Mouse (Mus musculus) heart, postnatal 14 days (tissue): ENCODE data around the gene Tnnc2. TPM values are rescaled to one million over a fixed set of nuclear protein-coding genes. Genes with fewer than 3 reads are reported as not detected.

Experiments
- DNase-seq, 2 experiments: peaks; one replicate each; pipeline ENCODE4 v3.0.0; 2021 to 2022
- intact Hi-C: fragments of 180-260 bp; cut with DNase I; formaldehyde crosslinking; loops from one replicate; pipeline ENCODE4 v1.15.1; 2025
- total RNA-seq, 2 experiments: library from RNA; stranded (reverse); gene quantifications; 2 replicates each; pipeline ENCODE4 v1.2.3; 2021

Gene Tnnc2
- total RNA-seq, 2 experiments from 2014 or later, result not detected

DNA sequence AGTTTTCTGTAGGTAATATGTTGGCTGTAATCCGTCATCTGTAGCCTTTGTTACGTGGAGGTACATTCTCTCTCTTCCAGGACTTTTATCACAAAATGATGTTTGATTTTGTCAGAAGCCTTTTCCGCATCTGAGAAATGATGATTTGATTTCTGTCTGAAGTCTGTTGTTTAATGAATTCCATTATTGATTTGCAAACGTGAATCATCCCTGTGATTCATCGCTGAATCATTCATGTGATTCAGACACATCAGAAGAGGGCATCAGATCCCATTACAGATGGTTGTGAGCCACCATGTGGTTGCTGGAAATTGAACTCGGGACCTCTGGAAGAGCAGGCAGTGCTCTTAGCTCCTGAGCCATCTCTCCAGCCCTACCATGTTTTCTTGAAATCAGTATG lies 30.8 kb downstream of the Tnnc2 start:
- no peak for DNase-seq
- intact Hi-C loops, result loop anchor here (5.0 kb wide), 1 partner anchor 38 kb away; the partner anchor contains the start of gene Snx21

DNA sequence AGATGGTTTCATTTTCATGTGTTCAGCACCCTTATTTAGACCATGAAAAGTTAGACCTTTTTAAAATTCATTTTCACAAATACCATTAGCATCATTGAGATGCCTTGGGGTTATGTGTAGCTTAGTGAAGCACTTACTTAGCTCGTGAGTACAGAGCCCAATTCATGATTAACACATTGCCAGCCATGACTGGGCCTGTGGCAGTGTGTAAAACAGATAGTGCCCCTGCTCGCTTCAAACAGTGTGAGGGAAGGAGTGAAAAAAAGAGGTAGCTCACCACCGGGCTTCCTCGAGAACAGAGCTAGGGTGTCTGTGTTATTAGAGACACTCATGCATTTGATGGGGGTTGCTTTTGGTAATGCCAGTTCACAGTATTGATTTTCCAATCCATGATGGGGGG lies 31.6 kb downstream of the Tnnc2 start:
- no peak for DNase-seq
- intact Hi-C loops, result loop anchor here (5.0 kb wide), 1 partner anchor 39 kb away; the partner anchor contains the start of gene Snx21

DNA sequence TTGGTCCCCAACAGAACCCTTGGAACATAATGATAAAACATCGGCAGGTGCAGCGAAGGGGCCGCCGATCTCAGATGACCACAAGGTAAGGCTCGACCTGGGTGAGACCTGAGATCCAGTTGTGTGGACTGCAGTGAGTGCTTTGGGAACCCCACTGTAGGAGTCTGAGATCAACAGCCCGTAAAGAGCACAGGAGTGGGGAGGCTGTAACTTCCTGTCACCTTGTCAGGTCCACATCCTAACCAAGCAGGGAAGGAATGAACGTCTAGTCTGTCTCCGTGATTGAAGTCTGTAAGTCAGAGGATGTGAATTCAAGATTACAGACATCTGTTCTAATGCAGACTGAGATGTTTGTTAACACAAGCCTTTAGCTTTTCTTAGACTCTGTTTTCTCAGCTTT lies 33.1 kb downstream of the Tnnc2 start:
- DNase-seq, result no peak

DNA sequence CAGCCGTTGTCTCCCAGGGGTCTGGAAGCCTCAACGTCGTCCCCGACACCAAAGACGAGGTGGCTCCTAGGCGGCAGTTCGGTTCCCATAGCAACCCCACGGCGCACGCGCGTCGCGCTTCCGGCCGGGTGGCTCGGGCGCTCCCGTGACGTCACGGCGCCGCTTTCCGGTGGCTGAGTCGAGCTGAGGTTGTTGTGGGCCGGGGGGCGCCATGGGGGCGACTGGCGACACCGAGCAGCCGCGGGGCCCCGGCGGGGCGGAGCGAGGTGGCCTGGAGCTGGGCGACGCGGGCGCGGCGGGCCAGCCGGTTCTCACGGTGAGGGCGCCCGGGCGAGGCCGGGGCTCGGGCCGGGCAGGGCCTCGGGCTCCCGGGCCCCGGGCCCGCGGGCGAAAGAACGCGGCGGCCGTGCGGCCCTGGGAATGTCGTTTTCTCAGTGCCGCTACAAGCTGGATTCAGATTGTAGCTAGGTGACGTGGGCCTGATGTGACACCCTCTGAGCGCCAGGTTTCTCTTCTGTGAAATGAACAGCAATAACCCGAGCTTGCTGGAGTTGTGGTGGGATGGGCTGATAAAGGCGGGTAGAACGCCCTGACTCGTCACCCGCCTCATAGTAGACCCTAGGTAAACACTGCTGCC lies 33.8 kb downstream of the Tnnc2 start, which contains the start of the genes Wfdc3 and Dnttip1:
Gene Wfdc3 (minus strand): TSS at position 89 of the 637 bp plus-strand sequence.
Gene Dnttip1 (plus strand): TSS at position 141 of the 637 bp plus-strand sequence.
- intact Hi-C loops, result loop anchor here (5.0 kb wide), 1 partner anchor 41 kb away; the partner anchor contains the start of gene Snx21

More for the DNA sequence above, 33.1 kb downstream of the Tnnc2 start:
- intact Hi-C loops, result loop anchor here (5.0 kb wide), 1 partner anchor 41 kb away; the partner anchor contains the start of gene Snx21

DNA sequence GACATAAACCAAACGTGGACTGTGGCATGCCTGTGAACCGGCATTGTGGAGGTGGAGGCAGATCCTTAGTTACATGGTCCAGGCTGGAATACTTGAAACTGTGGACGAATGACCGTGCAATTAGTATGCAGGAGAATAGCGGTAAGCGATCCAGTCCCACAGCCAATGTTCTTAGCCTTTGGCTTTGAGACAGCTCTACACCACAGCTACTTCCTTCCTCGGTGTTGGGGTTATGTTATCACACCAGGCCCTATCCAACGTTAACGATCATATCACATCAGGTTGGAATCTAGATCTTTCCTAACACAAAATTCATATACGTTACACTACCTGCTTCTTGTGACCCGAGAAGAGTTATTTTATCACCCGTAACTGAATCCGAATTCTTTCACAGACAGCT lies 34.8 kb downstream of the Tnnc2 start:
- intact Hi-C loops, result loop anchor here (5.0 kb wide), 1 partner anchor 42 kb away; the partner anchor contains the start of gene Snx21
- no peak for DNase-seq

More for the DNA sequence above, 33.8 kb downstream of the Tnnc2 start, which contains the start of the genes Wfdc3 and Dnttip1:
- DNase-seq, result peak; percentile 96 to 97

DNA sequence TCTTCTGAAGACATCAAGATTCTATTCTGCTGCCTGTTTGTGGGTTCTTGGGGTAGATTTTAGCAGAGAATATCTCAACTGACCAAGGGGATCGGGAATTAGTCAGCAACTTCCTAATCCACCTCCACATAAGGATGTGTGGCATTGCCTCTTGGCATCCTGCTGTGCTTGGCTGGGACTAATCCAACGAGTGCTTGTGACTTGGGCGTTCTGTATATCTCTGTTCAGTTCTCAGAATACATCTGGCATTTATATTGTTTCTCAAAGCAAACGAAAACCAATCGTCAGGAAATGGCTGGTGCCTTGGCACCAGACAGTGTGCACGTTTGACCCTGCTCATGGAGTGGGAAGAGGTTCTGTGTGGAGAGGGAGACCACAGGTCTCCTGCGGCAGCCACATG lies 39.9 kb downstream of the Tnnc2 start:
- DNase-seq, result no peak

DNA sequence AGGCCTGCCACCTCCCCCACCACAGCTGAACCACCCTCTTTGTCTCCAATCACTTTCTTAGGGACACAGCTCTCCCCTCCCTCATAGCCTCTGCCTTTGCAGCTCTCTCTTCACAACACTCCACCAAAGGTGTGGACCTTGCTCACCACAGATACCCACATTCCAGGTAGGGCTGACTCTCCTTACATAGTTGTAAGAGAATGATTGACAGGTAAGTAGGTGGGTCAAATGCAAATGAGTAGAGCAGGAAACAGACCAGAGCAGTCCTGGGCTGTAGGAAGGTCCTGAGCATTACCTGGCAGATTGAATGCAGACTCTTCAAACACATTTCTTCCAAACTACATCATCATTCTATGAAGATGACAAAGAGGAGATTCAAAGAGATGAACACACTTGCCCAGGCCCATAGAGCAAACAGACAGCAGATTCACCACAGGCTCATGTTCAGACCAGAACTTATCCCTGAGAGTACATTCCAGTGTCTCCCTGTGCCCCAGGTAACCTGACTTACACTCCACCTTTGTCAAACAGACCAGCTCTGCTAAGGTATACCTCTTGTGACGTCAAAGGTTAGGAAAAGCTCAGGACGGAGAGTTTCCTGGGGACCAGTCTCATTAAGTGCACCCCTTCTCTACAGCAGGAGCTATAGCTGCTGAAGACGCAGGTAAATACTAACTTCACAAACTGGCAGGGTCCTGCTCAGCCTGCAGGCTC lies 42.2 kb downstream of the Tnnc2 start:
- intact Hi-C loops, result no loop called here

More for the DNA sequence above, 39.9 kb downstream of the Tnnc2 start:
- intact Hi-C loops, result no loop called here

DNA sequence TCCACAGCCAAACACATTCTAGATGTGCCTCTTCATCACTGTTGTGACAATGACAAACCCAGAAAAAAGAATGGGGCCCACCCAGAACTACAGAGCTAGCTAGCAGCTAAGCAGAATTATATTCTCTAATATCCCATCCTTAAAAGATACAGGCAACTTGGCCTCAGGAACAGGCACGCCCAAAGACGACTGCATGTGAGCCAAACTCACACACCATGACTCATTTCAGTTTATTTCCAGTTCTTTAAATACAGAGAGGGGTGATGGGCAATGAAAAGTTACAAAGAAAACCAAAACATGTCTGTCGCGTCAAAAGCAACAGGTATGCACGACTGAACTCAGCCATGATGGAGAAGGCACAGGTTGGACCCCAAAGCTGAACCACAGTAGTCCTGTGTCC lies 44.3 kb downstream of the Tnnc2 start:
- no peak for DNase-seq
- intact Hi-C loops, result no loop called here

More for the DNA sequence above, 42.2 kb downstream of the Tnnc2 start:
- no peak for DNase-seq

DNA sequence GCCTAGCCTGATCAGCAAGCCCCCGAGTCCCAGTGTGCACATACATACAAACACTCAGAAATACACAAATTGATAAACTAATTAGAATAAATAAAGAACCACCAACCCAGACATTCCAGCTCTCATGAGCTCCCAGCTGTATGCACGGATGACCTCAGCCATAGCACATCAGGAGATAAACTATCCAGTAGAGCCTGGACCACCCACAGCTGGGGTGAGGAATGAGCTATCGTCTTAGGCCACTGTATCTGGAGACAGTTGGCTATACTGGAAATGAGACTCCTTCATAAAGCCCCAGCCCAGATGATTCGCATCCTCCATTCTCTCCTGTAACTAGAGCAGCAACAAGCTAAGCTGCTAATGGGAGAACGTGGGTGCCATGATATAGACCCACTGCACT lies 44.9 kb downstream of the Tnnc2 start:
- DNase-seq, result no peak
- intact Hi-C loops, result no loop called here

DNA sequence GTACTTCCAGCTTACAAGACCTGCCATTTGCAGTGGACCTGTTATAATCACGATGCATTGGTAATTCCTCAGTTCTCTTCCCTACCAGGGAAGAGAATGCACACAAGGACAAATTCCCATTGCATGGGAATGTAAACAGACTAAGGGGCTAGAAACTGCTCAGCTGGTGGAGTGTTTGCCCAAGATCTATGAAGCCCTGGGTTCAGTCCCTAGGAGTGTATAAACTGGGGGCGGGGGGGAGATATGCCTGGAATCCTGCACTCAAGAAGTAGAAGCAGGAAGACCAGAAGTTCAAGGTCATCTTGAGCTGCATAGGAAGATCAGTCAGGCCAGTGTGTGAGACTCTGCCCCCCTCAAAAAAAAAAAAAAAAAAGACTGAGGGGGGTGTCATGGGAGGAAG lies 46.5 kb downstream of the Tnnc2 start:
- DNase-seq, result no peak
- intact Hi-C loops, result no loop called here

DNA sequence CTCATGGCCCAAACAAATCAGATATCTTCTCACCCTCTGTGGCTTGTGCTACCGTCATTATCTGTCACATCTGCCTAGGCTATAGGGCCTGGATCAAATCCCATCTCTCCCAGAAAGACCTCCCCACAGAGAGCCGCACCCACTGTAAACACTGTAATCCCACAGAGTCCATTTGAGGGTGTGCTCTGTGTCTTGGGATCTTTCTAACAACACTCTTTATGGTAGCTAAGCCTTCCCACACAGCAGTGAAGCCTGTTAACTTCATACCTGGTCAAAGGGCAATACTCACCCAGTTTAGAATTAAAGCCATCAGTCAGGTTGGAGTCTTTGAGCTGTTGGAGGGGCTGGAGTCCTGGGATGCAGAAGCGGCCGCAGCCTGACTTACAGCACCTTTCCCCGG lies 48.0 kb downstream of the Tnnc2 start:
- no peak for DNase-seq
- intact Hi-C loops, result no loop called here

Other genes with a start within 250 kb of the Tnnc2 start
- gene Wfdc2, start 217.6 kb downstream of the Tnnc2 start, total RNA-seq, result 10 to 100 TPM in 1 of 2 experiments, not detected in 1; 14.8 TPM
- gene Spint3, start 206.5 kb downstream of the Tnnc2 start, total RNA-seq, result not detected
- gene Wfdc6a, start 194.5 kb downstream of the Tnnc2 start, total RNA-seq, result under 1 TPM; 0.29 to 0.48 TPM
- not detected for gene Eppin, start 186.4 kb downstream of the Tnnc2 start, total RNA-seq
- not detected for gene Wfdc6b, start 166.4 kb downstream of the Tnnc2 start, total RNA-seq
- gene Wfdc8, start 166.3 kb downstream of the Tnnc2 start, total RNA-seq, result not detected
- gene Wfdc16, start 141.2 kb downstream of the Tnnc2 start, total RNA-seq, result not detected
- not detected for gene Wfdc10, start 123.9 kb downstream of the Tnnc2 start, total RNA-seq
- not detected for gene Wfdc9, start 123.4 kb downstream of the Tnnc2 start, total RNA-seq
- not detected for gene Wfdc11, start 105.9 kb downstream of the Tnnc2 start, total RNA-seq
- gene Wfdc13, start 94.9 kb downstream of the Tnnc2 start, total RNA-seq, result not detected
- not detected for gene Spint4, start 81.5 kb downstream of the Tnnc2 start, total RNA-seq
- gene Spint5, start 64.7 kb downstream of the Tnnc2 start, total RNA-seq, result not detected
- under 1 TPM; 0.22 to 0.33 TPM for gene Wfdc3, start 34.0 kb downstream of the Tnnc2 start, total RNA-seq
- gene Dnttip1, start 34.0 kb downstream of the Tnnc2 start, total RNA-seq, result 10 to 100 TPM; 29.4 to 30.2 TPM
- gene Ube2c, start 10.1 kb downstream of the Tnnc2 start, total RNA-seq, result 10 to 100 TPM; 10.8 to 19.5 TPM
- gene Snx21, start 5.9 kb upstream of the Tnnc2 start, total RNA-seq, result 10 to 100 TPM; 20.8 to 23.0 TPM
- 10 to 100 TPM; 11.2 to 11.3 TPM for gene Acot8, start 24.9 kb upstream of the Tnnc2 start, total RNA-seq
- gene Zswim3, start 25.1 kb upstream of the Tnnc2 start, total RNA-seq, result 1 to 10 TPM; 2.4 to 2.6 TPM
- gene Zswim1, start 42.7 kb upstream of the Tnnc2 start, total RNA-seq, result 1 to 10 TPM; 3.7 to 5.0 TPM
- gene Spata25, start 48.6 kb upstream of the Tnnc2 start, total RNA-seq, result 1 to 10 TPM in 1 of 2 experiments, under 1 TPM in 1; 0.86 to 1.0 TPM
- 100 to 1,000 TPM in 1 of 2 experiments, 10 to 100 TPM in 1; 97.7 to 103 TPM for gene Ctsa, start 52.9 kb upstream of the Tnnc2 start, total RNA-seq
- 10 to 100 TPM; 34.6 to 34.7 TPM for gene Neurl2, start 53.5 kb upstream of the Tnnc2 start, total RNA-seq
- 10 to 100 TPM; 43.7 to 58.5 TPM for gene Pltp, start 77.7 kb upstream of the Tnnc2 start, total RNA-seq
- 10 to 100 TPM; 33.0 to 33.6 TPM for gene Pcif1, start 99.3 kb upstream of the Tnnc2 start, total RNA-seq
- 10 to 100 TPM; 10.7 to 10.8 TPM for gene Zfp335, start 131.8 kb upstream of the Tnnc2 start, total RNA-seq
- under 1 TPM; 0.43 to 0.63 TPM for gene Mmp9, start 160.8 kb upstream of the Tnnc2 start, total RNA-seq
- gene Slc12a5, start 180.8 kb upstream of the Tnnc2 start, total RNA-seq, result under 1 TPM; 0.73 to 0.91 TPM